Mouse (Mus musculus) C2C12 (cell line): ENCODE results near the gene Abce1.

Experiments
- MAX ChIP-seq: IDR thresholded peaks from one replicate; pipeline ENCODE4 v1.6.1; 2011; ENCODE audit warnings: mild to moderate bottlenecking, control low read depth
- USF1 ChIP-seq: IDR thresholded peaks from one replicate; pipeline ENCODE4 v1.6.1; 2011; ENCODE audit warnings: low read depth, mild to moderate bottlenecking, control low read depth, moderate library complexity

GRCm38 (mm10) chr8:79649569-79649968 lies 62.0 kb downstream of the Abce1 start:
- no peak for TF ChIP-seq MAX
- no peak for TF ChIP-seq USF1
